Mouse (Mus musculus) large intestine, adult 2 months (tissue): ENCODE data around the gene Ptgds. TPM values are rescaled to one million over a fixed set of nuclear protein-coding genes. Genes with fewer than 3 reads are reported as not detected.
A peak's percentile ranks its signal among the peaks of the same experiment; 100 is the strongest.

Experiments used
- DNase-seq: peaks from one replicate; pipeline ENCODE4 v3.0.0-alpha.2; 2012; ENCODE audit warnings: low read depth, low spot score
- WGBS: fragments of 180-500 bp; shearing (Covaris S2); methylation state at CpG from one replicate; pipeline ENCODE4 v1.1.7; 2018; 5-methylcytosine and 5-hydroxymethylcytosine counted together
- polyA plus RNA-seq: library from polyadenylated mRNA; depleted of rRNA; stranded (reverse); fragments of >200 nt; gene quantifications from 2 replicates; pipeline ENCODE4 v1.2.3, GENCODE M21; 2012

Ptgds gene
- polyA plus RNA-seq, 1 experiment = 0.53 TPM

- no peak for DNase-seq
- WGBS = 78% methylated on average over 9 of the region's 9 CpGs
These were observed 12.6 kb downstream of the Ptgds start for GRCm38 (mm10) chr2:25457022-25457896.

DNA sequence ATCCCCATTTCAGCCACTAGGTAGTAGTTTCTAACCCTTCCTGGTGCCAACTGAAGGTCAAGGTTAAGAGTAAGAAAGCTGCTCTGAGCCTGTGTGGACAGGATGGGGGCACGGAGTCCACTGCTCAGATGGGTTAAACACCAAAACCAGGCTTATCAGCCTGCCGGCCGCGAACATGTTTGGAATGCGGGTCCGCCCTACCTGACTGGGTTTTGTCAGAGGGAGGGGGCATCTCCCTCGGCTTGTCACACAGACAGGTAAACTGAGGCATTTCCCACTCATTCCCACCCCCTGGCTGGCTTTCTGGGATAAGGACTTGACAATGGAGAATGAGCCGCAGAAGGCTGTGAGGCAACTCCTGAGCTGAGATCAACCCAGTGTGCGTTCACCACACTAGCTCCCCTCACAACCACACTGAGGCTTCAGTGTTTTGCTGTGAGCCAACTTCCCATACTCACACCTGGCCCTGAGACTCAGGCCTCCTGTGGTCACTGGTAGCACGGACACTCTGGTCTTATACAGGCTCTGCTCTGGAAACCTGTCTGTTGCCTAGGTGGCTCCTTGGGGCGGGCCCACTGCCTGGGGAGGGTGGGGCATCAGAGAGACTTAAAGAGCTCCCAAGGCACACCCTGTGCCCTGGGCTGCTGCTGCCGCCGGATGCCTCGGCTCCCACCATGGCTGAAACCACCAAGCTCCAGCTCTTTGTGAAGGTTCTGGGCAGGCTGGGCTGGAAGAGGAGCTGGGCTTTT, 13.5 kb downstream of the Ptgds start, which contains the start of gene Clic3:
Gene Clic3 (plus strand): TSS at position 634 of the 749 bp plus-strand sequence.
- WGBS = 42% methylated on average over 14 of the region's 14 CpGs
- DNase-seq = no peak

GRCm38 (mm10) chr2:25452951-25453350, 16.9 kb downstream of the Ptgds start:
- no peak for DNase-seq
- 70% methylated on average over 1 of the region's 1 CpGs for WGBS

DNA sequence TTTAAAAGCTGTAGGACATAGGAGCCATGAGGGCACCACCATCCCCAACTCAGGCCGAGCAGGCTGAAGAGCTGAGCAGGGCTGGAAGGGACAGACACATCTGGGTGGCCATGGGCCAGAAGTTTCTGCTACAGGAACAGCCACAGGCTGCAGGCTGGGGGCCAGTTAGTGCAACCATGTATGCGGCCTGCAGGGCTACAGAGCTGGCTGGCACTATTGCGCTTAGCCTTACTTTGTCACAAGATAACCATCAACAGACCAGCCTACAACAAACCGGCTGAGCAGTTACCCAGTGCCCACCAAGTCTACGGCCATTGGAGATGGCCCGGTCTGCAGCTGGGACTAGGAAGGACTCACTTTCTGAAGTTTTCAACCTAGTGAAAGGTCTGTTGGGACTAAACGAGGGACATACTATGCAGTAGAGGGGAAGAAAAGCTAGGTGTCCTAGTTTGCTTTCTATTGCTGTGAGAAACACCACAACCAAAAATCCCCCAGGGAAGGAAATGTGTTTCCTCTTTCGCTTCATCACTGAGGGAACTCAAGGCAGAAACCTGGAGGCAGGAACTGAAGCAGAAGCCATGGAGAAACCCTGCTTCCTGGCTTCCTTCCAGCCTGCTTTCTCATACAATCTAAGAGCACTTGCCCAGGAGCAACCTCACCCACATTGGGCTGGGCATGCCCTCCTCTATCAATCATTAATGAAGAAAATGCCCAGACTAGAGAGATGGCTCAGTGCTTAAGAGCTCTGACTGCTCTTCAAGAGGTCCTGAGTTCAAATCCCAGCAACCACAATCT, 18.8 kb downstream of the Ptgds start:
- 75% methylated on average over 8 of the region's 8 CpGs for WGBS
- DNase-seq = peak; percentile 28

DNA sequence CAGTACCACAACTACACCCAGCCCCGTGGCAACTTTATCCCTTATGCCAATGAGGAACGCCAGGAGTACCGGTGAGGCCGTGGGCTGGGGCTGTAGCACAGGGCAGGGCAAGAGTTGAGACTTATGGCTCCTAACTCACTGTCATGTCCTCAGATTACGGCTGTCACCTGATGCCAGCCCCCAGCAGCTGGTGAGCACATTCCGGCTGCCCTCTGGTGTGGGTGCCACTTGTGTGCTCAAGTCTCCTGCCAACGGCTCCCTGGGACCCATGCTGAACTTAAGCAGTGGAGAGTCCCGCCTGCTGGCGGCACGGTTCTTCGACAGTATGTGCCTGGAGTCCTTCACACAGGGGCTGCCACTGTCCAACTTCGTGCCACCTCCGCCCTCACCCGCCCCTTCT, 27.2 kb downstream of the Ptgds start:
- DNase-seq = no peak
- WGBS = 88% methylated on average over 14 of the region's 14 CpGs

DNA sequence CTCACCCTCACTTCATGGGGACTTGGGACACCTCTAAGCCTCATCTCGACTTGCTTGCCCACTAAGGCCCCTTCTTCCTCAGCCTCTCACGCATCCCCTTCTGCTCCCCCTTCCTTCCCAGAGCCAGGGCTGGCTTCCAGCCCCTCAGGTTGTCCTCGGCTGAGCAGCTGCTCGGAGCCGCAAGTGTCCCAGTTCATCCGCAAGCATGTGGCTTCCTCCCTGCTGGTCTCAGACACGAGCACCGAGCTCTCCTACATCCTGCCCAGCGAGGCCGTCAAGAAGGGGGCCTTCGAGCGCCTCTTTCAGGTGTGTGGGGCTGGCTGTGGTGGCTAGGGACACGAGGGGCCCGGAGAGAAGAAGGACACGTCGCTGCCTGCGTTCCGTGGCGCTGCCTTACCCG, 28.8 kb downstream of the Ptgds start:
- WGBS = 86% methylated on average over 20 of the region's 20 CpGs

DNA sequence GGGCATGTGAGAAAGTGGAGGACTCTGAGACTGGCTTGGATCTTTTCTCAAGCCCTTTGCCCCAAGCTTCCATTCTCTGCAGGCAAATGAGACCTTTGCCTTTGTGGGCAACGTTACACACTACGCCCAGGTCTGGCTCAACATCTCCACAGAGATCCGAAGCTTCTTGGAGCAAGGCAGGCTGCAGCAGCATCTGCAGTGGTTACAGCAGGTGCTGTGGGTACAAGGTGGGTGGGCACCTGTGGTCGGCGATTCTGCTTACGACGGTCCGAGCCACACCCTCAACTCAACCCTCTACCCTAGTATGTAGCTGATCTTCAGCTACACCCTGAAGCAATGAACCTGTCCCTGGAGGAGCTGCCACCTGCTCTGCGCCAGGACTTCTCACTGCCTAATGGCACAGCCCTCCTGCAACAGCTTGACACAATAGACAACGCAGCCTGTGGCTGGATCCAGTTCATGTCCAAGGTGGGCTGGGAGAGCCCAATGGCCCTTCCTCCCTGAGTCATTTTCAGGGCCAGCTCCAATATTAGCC, 33.5 kb downstream of the Ptgds start:
- DNase-seq = no peak
- WGBS = 81% methylated on average over 10 of the region's 10 CpGs

More for the DNA sequence above, 28.8 kb downstream of the Ptgds start:
- DNase-seq = no peak

- DNase-seq = no peak
- WGBS = 90% methylated on average over 8 of the region's 8 CpGs
These were observed 35.6 kb downstream of the Ptgds start for GRCm38 (mm10) chr2:25434292-25434691.

- WGBS = 90% methylated on average over 17 of the region's 17 CpGs
- no peak for DNase-seq
These were observed 36.7 kb downstream of the Ptgds start for GRCm38 (mm10) chr2:25433101-25433500.

DNA sequence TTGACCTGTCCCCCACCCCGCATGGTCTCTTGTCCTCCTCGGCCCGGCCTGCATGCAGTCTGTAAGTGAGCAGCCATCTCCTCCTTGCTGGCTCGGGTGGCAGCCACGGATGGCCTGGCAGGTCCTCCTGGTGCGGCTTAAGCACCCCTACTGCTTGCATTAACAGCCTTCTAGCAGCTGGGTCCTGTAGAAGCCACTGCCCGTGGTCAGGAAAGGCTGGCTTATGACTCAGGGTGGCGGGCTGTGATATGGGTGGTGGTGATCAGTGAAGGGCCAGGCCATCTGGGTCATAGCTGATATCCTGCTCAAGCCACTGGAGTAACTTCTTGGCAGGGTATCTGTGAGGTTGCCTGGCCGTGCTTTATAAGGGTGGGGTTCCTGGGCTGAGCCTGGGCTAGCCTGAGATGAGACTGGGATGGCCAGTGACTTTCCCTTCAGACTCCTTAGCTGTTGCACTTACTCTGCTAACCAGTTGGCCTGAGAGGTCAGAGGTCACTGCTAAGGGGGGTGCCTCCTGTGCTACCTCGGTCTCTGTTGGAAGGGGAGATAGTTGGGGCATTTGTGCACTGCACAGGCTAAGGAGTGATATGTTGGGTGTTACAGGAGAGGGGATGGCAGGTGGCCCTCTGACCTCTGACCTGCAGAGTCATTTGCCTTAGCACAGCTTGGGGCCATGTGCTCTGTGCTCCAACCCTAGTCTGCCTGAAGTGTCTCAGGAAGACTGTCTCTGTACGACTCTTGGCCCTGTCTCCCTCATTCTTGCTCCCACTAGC, 37.3 kb downstream of the Ptgds start:
- WGBS = 81% methylated on average over 11 of the region's 11 CpGs
- DNase-seq = no peak

GRCm38 (mm10) chr2:25431308-25431855, 38.5 kb downstream of the Ptgds start:
- DNase-seq = no peak
- WGBS = 85% methylated on average over 6 of the region's 6 CpGs

- DNase-seq = no peak
- 88% methylated on average over 17 of the region's 17 CpGs for WGBS
These were observed 39.2 kb downstream of the Ptgds start for GRCm38 (mm10) chr2:25430395-25431233.

- 70% methylated on average over 5 of the region's 5 CpGs for WGBS
- no peak for DNase-seq
These were observed 40.2 kb downstream of the Ptgds start for GRCm38 (mm10) chr2:25429435-25430180.

- WGBS = under 1% methylated on average over 87 of the region's 89 CpGs
- peak; percentile 62 for DNase-seq
These were observed 41.2 kb downstream of the Ptgds start, which contains the start of gene Abca2 for GRCm38 (mm10) chr2:25428442-25429236. Gene Abca2 (plus strand): TSS chr2:25428703.

DNA sequence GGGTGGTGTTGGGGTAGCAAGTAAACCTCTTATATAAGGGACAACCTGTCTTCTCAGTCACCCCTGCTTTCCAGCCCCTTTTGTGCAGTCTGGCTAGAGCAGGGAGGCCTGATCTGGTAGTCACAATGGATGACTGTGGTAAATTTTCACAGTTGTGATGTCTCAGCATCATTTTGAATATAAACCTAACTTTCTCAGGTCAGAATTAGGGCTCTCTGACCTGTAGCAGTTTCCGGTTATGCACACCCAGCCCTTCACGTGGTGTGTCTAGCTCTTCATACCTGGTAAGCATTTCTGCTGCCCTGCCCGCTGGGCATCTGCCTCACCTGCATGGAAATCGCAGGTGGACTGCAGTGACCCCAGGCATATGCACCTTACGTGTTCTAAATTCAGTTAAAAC, 42.6 kb downstream of the Ptgds start:
- 86% methylated on average over 5 of the region's 5 CpGs for WGBS
- no peak for DNase-seq

- 38% methylated on average over 5 of the region's 5 CpGs for WGBS
- no peak for DNase-seq
These were observed 43.1 kb downstream of the Ptgds start for GRCm38 (mm10) chr2:25426721-25427191.
